Mouse (Mus musculus) frontal cortex, adult (tissue): ENCODE data around the gene Gpatch11.
A peak's percentile ranks its signal among the peaks of the same experiment; 100 is the strongest.
"Not testable (repeated sequence)": the region's sequence is repeated elsewhere in the genome, so short reads cannot be mapped to it uniquely, and the experiment has no call there.

Source experiments
- ATAC-seq: cut with Nextera tagmentation; 2 replicates; pipeline ENCODE4 v1.9.2; 2017; ENCODE audit warnings: mild to moderate bottlenecking, moderate library complexity, mixed read lengths; ENCODE audit not compliant: low TSS enrichment

The Gpatch11 gene

DNA sequence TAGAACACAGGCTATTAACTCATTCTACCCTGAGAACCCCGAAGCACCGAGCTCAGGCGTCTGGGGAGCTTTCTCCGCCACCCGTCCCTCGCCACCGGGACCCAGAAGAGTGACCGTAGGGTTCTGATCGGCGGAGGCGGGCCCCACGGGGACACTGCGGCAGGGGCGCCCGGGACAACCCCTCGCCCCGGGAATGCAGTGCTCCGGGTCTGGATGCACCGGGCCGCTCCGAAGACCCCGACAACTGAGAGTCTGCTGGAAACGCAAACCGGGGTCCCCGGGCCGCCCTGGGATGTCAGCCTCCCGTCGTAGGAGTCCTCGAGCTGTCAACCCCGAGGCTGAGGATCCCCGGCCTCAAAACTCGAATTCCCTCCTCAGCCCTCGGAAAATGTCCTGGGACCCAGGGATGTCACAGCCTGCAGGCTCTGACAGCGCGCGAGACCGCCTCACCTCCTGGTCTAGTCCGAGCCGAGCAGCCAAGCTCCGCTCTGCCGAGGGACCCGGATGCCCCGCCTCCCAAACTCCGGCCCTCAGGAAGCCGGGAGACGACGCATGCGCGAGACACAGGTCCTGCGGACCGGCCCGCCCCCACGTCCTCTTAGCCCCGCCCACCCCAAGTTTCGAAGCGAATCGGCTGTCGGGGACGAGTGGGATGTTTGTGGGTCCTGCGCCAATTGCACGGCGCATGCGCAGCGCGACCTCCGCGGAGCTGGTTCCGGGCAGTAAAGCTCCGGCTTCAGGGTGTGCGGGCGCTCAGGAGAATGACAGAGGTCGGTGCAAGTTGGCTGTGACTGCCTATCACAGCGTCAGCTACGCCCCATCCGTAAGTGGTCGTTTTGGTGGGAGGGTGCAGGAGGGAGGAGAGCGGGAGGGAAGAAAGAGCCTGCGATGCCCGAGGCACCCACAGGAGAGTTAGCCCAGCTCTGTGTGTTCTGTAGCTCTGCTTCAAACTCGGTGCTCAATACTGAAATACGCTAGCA lies at the start of gene Gpatch11, which contains the start of gene Heatr5b:
Gene Gpatch11, plus strand, starts transcription at position 712 of the 980 bp plus-strand sequence.
Gene Heatr5b, minus strand, starts transcription at position 509 of the 980 bp plus-strand sequence.
- ATAC-seq = peak; percentile 98

DNA sequence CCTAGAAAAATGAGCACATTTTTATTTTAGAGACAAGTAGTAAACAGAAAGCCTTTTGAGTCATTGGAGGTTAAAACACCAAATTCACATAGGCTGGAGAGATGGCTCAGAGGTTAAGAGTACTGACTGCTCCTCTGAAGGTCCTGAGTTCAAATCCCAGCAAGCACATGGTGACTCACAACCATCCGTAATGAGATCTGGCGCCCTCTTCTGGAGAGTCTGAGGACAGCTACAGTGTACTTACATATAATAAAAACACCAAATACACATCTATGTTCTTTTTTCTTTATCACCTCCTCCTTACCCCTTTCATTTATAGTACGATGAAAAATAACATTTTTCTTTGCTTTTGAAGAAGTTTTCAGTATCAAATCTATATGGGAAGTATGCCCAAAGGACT lies 47.1 kb upstream of the Gpatch11 start:
- not testable (repeated sequence) for ATAC-seq

DNA sequence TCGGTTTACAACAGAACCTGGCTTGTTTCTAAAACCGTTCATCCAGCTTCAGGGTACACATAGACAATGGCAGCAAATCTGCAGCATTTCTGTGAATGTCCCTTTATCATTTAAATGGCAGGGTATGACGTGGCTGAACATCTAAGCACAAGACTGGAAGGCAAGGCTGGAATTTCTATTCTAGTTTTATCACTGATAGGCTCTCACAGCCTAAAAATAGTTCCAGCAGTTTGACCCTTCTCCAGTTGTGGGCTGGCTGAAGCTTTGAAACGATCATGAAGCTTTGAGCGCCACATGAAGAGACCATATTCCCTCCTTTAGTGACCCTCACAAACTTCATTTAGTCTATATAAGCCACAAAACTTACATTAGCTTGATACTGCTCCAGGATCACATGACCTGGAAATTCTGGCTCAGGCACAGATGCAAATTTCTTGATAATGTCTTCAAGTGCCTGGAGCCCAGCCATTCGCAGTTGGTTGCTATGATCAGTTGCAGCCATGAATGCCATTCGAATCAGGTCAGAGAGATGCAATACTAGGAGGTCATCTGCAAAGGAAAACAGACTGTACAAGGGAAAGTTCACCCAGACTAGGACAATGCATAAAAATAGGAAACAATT lies 44.2 kb upstream of the Gpatch11 start:
- ATAC-seq = no peak

DNA sequence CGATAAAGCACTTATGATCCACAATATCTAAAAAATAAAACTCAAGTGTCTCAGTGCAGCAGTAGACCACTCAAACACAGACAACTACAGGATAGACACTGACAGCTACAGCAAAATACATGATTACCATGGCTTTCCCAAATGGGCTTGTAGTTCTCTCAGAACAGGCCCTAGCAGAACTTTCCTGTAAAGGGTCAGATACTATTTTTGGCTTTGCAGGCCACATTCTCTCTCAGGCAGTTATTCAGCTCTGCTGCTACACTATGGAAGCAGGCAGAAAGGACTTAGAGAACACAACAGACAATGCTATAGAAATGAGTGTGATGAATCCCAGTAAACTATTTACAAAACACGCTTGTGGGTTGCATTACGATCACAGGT lies 43.7 kb upstream of the Gpatch11 start:
- ATAC-seq = no peak

DNA sequence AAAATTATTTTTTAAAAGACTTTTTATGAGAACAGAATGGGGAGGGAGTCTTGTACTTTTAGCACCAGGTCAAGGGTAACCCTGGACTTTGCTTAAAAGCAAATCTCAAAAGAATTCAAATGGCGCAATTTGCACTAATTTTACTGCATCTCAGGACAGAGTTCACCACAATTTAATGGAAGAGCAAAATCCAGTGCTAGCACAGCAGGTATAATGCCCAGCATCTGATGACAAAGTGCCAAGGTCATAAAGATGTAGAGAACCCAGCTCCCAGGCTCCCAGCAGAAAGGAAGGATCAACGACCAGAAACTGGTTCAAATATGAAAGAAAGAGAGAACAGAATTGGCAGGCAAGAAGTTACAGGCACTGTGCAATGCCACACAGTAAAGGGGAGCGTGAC lies 43.2 kb upstream of the Gpatch11 start:
- ATAC-seq = no peak

DNA sequence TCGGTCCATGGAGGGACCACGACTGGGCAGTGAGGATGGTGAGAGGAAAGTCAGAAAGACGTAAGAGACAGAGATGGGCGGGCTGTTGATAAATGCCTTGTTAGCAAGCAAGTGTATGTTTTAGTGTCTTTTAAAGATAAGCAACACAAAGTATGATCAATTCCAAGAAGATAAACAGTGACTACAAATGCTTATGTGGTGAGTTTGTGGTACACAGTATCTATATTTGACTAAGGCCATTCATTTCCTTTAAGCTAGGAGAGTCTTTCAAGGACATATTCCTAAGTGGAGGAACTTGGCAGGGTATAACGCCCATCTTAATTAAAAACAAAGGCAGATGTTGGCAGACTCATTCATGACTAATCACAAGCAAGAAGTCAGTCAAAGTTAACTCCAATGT lies 41.0 kb upstream of the Gpatch11 start:
- no peak for ATAC-seq

DNA sequence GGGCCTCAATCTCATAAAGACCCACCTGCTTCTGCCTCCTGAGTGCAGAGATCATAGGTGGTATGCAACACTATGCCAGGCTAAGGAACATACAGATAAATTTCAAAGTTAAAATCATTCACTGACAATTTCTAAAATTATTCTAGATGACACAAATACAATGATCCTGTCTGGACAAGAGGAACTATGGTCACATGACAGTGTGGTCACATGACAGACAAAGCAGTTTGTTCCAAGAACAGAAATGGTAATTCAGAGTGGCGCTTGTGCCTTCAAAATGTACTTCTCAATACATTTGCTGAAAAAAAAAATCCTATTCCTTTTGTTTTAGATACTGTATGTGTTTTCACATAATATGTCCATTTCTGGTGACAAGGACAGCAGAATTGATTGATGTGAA lies 38.1 kb upstream of the Gpatch11 start:
- no peak for ATAC-seq

DNA sequence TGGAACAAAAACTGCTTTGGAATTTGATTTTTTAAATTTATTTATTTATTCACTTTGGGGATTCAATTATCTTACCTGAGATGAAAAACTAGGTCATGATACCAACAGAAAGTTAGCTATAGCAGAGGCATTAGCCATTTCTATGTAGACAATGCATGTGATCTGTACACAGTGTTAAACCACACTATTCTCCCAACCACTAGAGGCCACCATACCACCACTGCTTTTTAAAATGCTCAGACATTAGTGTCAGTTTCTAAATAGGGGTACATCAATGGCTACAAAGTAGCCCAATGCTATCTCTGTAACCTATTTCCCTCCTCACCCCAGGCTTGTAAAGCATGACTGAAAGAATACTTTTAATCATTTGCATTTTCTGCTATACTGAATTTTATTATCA lies 26.3 kb upstream of the Gpatch11 start:
- peak; percentile 78 for ATAC-seq

DNA sequence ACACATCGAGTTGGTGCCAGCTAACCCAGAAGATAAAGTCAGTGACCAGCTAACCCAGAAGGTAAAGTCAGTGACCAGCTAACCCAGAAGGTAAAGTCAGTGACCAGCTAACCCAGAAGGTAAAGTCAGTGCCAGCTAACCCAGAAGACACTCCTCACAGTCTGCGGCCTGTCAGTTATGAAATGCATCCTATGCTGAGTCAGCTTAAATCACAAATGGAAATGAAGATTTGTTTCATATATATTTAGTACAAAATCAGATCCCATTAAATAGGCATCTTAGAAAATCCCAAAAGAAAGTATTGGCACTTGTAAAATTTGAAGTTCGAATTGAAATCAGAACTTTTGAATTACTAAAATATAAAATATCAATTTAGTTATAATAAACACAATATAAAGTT lies 25.8 kb upstream of the Gpatch11 start:
- no peak for ATAC-seq

DNA sequence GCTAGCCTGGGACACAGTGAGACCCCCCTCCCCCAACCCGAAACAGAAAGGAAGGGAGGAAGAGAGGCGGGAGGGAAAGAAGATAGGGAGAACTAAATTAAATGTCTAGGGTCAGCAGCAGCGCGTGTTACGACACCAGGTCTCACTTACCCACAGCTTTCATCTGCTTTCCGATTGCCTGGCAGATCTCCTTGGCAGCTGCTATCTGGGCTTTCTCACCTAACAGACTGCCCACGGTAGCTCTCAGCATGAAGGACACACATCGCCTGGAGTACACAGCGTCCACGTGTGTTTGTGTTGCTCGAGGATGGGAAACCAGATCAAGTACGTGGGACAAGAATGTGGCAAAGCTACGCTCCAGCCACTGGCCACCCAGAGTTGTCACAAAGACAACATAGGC lies 11.0 kb upstream of the Gpatch11 start:
- ATAC-seq = no peak

DNA sequence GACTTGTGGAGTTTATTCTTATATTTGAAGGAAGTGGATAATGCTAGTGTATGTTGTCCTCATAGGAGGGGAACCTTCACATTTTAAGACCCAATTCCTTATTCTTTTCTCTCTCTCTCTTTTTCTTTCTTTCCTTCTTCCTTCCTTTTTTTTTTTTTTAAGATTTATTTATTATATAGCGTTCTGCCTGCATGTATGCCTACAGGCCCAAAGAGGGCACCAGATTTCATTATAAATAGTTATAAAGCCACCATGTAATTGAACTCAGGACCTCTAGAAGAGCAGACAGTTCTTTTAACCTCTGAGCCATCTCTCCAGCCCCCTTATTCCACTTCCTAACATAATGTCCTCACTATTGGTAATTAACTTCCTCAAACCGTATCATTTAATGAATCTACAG lies 689 bp downstream of the Gpatch11 start:
- ATAC-seq = no peak

DNA sequence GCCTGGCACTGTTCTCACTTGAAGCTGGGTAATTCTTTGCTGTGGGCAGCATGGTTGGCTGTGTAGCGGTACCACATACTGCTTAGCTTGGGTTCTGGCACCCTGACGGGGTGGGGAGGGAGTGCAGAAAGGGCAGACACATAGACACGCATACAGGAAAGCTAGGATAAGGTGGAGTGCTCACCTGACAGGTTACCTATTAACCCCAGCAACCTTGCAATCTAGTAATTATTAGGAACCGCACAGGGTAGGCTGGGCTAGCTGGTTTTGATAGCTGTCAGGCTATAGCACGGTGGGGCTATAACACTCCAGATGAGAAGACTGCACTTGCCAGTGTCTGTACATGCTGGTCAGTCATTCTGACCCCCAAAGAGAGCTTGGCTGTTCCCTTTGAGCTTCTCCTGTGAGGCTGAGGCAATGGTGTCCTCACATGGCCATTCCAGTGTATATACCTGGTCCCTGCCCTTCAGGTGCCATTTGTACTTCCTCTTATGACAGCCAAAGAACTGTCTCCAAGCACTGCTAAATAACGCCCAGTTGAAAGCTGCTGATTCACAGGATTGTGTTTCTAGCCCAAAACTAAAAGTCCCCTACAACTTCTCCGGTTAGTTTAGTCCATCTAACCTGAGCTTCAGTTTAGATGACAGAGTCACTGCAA lies 7.0 kb downstream of the Gpatch11 start:
- ATAC-seq = no peak

DNA sequence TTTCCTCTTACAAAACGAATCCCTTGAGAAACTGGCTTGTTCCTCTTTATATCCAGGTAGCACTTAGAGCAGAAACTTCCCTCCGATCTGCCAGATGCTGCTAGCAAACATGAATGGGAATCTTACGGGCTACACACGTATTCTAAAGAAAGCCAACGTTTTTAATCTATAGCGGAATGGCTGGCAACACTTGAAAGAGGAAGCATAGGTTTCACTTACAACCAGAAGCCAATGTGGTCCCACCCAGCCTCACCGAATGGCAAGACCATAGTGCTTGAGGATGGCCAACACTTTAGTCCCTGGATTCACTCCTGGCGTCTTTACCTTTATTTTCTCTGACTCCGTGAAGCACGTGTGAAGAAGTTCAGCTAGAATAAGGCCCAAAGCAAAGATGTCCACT lies 20.9 kb downstream of the Gpatch11 start:
- ATAC-seq = no peak

DNA sequence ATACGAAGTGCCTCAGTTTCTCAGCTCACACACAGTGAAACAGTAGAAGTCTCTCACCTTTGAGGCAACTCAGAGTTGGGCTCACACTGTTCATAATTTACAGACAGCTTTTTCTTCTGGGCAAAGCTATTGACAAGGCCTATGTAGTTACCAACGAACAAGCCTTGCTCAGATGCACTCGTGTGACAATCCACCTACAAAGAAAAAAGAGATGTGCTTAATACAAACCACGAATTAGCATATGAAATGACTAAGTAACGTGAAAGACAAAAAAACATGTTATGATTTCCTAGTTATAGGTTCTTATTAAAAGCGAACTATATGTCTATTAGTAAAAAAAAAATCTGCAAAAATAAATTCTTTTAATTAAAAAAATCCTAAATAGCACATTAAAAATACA lies 38.5 kb downstream of the Gpatch11 start:
- no peak for ATAC-seq

DNA sequence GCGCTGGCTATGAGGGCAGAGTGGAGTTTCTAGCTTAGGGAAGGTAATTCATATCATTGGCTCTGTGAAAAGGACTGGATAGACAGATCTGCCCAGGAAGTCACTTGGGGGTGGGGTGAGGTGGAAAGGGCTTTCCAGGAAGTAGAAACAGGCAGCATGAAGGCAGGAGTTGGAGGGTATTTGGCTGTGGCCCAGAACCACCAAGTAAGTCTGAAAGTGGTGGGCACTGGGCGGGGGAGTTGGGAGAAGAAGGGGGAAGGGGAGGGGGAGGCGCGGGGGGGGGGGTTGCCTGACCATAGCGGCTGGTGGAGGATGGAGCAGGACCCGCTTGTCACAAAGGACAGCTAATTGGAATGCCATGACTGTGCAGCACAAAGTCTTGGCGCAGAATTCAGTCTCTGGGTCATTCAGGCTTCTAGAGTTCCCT lies 46.5 kb downstream of the Gpatch11 start:
- ATAC-seq = no peak

DNA sequence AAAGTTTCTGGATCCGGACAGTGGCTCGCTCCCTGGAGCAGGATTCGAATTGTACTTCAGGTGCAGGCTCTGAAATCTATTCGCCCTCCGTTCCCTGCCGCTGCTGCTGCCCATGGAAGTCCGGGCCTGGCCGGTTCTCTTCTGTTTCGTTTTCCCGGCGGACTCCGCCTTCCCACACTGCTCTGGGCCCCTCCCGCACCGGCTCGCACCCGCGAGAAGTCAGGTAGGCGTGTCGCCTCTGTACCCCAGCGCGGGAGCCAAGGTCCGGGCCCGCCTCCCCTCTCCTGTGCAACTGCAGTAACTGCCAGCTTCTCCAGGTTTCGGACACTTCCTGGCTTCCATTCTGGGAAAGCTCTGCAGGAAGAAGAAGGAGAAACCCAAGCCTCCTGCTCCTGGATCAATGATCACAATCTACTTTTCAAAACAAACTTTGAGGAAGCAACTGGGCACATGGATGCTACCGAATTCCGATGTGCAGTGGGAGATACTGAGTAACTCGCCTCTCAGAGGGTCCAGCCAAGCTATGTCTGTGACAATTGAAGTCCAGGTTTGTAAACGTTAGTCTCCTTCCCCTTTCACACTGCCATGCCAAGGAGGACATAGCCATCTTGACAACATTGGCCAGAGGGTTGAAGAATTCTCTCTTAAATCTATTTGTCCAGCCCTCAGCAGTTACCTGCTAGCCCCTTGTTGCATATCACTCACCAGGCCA lies 47.2 kb downstream of the Gpatch11 start, which contains the start of gene Eif2ak2:
Gene Eif2ak2, minus strand, starts transcription at position 173 of the 712 bp plus-strand sequence.
- ATAC-seq = peak; percentile 99

DNA sequence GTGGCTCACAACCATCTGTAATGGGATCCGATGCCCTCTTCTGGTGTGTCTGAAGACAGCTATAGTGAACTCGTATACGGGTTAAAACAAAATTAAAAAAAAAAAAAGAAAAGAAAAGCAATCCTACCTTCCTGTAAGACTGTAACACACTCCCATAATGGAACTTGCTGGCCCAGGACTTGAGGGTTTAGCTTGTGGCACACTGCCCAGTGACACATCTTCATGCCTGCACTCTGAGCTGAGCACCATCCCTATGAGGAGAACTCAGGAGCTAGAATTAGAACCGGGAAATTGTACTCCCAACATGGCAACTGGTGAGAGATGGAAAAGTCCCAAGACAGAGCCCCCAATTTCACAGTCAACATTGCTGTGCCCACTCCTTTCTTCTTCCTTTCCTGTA lies 47.9 kb downstream of the Gpatch11 start:
- no peak for ATAC-seq

DNA sequence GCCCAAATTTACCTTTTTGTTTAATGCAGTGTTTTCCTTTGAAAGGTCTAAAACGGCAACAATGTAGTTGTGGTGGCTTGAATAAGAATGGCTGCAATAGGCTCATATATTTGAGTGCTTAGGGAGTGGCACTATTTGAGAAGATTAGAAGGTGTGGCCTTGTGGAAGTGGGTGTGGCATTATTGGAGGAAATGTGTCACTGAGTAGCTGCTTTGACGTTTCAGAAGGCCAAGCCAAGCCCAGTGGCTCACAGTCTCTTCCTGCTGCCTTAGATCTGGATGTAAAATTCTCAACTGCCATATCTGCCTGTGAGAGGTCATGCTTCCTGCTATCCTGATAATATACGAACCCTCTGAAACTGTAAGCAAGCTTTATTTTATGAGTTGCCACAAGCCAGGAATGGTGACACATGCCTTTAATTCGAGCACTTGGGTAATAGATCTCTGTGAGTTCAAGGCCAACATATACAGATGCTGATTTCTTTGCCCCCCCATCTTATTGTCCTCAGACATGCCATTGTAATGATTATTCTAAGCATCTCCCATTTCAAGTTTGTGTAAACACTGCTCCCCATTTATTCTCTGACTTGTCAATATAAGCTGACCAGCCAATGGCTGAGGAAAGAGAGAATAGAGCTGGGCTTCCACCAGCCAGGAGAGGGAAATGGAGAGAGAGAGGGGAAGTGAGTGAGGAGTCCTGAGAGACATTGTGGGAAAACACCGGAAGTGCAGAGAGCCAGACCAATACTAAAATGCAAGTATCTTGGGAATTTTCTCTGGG lies 50.1 kb downstream of the Gpatch11 start:
- no peak for ATAC-seq

DNA sequence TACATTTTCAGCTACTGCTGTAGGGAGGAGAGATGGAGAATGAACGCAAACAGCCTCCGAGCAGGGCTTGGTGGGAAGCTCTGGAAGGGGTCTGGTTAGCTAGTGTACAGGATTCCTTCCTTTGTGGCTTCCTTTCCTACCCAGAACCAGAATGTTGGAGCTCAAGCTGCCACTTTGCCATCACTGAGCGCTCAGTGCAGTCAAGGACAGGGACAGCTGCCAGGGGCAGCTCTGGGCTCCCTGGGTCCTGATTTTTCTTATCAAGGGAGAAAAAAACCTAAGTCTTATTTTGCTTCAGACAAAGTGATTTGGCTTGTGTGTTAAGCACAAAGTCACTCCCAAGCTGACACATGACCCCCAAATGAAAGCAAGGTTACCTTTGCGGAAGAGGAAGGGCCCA lies 53.2 kb downstream of the Gpatch11 start:
- ATAC-seq = no peak

DNA sequence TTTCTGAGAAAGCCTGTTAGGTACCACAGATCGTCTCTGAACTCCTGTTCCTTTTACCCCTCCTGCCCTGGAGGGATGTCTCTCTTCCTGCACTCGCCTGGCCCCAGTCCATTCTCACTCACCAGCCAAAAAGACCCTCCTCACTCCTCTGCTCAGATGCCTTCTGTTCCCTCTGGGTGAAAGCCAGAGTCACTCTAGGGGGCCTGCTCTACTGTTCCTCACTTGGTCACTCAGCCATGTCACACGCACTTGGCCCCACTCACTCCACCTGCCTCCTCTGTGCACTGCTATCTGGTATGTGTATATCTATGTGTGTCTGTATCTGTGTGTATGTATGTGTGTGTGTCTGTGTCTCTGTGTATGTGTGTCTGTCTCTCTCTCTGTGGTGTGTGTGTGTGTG lies 53.8 kb downstream of the Gpatch11 start:
- ATAC-seq = no peak

DNA sequence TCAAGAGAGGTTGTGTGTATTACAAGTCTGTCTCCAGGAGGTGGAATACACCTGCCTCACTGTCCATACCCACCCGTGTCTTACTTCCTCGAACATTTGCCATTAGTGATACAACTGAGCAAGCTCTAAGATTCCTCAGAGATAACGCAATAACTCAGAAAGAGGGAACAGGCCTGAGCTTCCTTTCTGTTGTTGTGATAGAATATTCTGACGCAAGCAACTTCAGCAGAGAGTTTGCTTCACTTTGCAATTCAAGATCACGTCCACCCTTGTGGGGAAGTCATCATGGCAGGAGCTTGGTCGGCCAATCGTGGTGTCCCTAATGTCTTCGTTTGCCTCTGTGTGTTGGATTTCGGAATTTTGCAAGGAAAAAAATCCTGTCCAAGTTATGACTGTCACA lies 55.7 kb downstream of the Gpatch11 start:
- no peak for ATAC-seq
